Mouse (Mus musculus) embryonic fibroblast, embryonic 13.5 days (primary cell): ENCODE data around the gene Cx3cr1. TPM values are rescaled to one million over a fixed set of nuclear protein-coding genes. Genes with fewer than 3 reads are reported as not detected.

Experiments
- H3K27ac ChIP-seq: 2 replicates; pipeline ENCODE4 v1.5.1; 2012; ENCODE audit warnings: low read length, control low read depth, inconsistent platforms; ENCODE audit not compliant: insufficient read depth
- H3K4me1 ChIP-seq: 2 replicates; pipeline ENCODE4 v1.6.1; 2011; ENCODE audit warnings: low read length; ENCODE audit not compliant: control insufficient read depth, insufficient read depth
- H3K4me3 ChIP-seq: 2 replicates; pipeline ENCODE4 v1.5.1; 2011; ENCODE audit warnings: mild to moderate bottlenecking, control low read depth, low read length; ENCODE audit not compliant: insufficient read depth
- CTCF ChIP-seq: IDR thresholded peaks from 2 replicates; pipeline ENCODE4 v1.5.1; 2011; ENCODE audit warnings: mild to moderate bottlenecking, control low read depth, low read length, moderate library complexity, borderline replicate concordance; ENCODE audit not compliant: insufficient read depth
- POLR2A ChIP-seq: IDR thresholded peaks from 2 replicates; pipeline ENCODE4 v1.6.1; 2011; ENCODE audit warnings: low read depth, mild to moderate bottlenecking, control low read depth, low read length, moderate library complexity
- polyA plus RNA-seq: library from polyadenylated mRNA; stranded (reverse); fragments of >200 nt; gene quantifications from 2 replicates; pipeline ENCODE4 v1.2.4, GENCODE M21; 2011; ENCODE audit warnings: low read depth; ENCODE audit not compliant: missing spikeins, insufficient read length

Cx3cr1 gene
- polyA plus RNA-seq, 1 experiment, result 2.9 TPM

DNA sequence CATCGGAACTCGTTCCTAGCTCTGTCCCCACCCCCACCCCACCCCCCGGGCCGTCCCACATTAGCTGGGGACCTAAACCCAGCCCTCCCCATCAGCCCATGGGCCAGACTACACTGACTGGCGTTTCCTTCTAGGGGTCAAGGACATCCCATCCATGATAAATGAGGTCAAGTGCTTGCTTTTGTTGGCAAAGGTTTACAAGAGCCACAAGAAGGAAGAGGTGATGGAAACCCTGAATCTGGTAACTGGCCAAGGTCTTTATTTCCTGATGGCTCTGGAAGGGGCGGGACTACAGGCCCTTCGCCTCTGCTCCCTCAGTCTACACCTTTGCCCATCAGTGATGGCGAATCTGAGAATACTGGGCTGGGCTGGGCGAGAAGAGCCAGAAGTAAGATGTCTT lies 110.8 kb downstream of the Cx3cr1 start:
- no peak overlapping the region for H3K27ac ChIP-seq
- H3K4me1 ChIP-seq, result no peaks in the 10 kb centered on the region
- no peak overlapping the region for H3K4me3 ChIP-seq
- TF ChIP-seq CTCF, result no peak
- TF ChIP-seq POLR2A, result no peak

DNA sequence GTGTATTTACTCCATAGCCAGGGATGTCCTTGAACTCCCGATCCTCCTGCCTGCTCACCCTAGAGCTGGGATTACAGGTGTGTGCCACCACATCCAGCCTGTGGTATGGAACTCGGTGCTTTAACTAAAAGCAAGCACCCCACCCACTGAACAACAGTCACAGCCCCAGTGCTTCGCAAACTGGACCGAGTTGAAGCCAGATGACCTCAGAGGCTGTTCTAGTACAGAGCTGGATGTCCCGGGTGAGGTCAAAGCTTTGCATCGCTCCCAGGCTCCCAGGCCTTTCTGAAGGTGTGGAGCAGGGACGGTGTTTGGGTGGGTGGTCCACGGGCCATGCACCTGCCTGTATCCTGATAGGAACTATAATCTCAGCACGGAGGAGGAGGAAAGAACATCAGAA lies 118.3 kb downstream of the Cx3cr1 start:
- Histone ChIP-seq H3K4me3 (no peak overlapping the region), H3K27ac (no peak overlapping the region), H3K4me1 (no peaks in the 10 kb centered on the region)
- no peak for TF ChIP-seq POLR2A
- no peak for TF ChIP-seq CTCF

DNA sequence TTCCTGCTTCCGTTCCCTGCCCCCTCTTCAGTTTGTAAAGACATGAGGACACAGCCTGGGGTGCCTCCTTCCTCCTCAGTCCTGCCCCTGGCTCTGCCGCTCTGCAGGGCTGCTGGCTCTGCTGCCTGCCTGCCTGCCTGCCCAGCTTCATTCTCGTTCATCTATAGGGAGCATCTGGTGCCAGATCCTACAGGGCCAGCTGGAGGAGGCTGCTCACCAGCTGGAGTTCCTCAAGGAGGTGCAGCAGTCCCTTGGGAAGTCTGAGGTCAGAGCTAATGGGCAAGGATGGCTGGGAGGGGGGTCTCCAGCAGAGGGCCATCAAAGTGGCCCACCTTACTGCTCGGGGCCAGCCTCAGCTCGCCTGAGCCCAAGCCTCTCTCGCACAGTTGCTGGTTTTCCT lies 119.2 kb downstream of the Cx3cr1 start:
- TF ChIP-seq CTCF (no peak), POLR2A (no peak)
- H3K27ac ChIP-seq, result no peak overlapping the region
- no peak overlapping the region for H3K4me3 ChIP-seq
- no peaks in the 10 kb centered on the region for H3K4me1 ChIP-seq

DNA sequence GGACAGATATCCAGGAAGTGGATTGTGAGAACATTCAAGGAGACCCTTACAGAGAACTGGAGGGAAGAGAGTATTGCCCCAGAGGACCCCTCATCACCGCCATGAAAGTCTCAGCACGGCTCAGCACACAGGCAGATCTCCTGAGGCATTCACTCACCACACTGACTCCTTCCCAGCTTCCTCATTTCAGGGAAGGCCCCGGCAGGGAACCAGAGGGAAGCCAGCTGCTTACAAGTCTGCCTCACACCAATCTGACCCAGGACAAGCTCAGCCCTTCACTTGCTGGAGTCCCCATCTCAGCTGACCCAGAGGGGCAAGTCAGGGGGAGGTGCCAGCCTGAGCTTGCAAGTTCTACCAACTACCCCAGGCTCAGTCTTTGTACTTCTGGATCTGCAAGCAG lies 120.9 kb downstream of the Cx3cr1 start:
- Histone ChIP-seq H3K4me1 (no peaks in the 10 kb centered on the region), H3K27ac (no peak overlapping the region), H3K4me3 (no peak overlapping the region)
- no peak for TF ChIP-seq POLR2A
- no peak for TF ChIP-seq CTCF

DNA sequence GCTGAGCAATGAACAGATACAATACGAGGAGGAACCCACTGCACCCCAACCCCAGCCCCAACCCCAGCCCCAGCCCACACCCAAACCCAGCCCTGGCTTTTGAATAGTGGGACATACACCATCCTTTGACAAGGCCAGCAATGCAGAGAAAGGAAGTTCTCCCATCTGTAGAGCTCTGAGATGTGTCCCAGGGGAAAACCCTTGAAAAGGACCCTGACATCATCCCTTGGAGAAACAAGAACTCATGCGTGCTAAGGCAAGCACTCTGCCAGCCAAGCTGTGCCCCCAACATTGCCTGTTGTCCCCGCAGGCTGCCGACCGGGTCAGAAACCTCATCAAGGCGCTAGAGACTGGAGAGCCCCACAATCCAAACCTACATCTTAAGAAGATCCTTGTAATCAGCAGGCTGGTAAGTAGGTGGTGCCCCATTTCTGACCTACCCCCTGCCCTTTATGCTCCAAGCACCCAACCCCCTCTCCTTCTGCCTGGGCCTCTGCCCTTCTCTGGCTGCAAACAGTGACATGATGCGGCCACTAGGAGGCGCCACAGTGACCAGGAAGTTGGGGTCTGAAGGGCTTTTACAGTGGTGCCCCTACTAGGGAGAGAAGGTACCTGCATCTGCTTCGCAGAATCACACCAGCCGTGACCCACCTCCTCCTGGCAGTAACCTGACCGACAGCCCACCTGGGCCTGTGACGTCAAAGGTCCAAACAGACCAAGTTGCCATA lies 124.3 kb downstream of the Cx3cr1 start:
- Histone ChIP-seq H3K27ac (no peak overlapping the region), H3K4me3 (no peak overlapping the region), H3K4me1 (no peaks in the 10 kb centered on the region)
- no peak for TF ChIP-seq POLR2A
- no peak; the same call in 1 of the 2 replicates for TF ChIP-seq CTCF

DNA sequence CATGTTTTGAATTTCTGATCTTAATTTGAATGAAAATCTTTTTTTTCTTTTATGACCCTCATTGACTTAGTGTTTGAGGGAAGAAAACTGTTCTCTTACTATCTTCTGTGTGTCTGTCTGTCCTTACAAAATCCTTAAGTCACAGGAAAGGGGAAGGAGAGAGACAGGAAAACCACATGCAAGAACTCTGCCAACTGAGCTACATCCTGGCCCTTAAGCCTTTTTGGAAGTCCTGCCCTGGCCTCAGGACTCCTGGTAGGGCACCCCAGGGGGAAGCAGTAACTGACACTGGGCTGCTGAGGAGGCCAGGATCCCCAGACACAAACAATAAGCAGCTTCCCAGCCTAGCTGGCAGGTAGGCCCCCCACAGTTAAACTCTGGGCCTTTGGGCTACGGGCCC lies 126.4 kb downstream of the Cx3cr1 start:
- Histone ChIP-seq H3K27ac (no peak overlapping the region), H3K4me1 (no peaks in the 10 kb centered on the region), H3K4me3 (no peak overlapping the region)
- TF ChIP-seq POLR2A (no peak), CTCF (no peak)

DNA sequence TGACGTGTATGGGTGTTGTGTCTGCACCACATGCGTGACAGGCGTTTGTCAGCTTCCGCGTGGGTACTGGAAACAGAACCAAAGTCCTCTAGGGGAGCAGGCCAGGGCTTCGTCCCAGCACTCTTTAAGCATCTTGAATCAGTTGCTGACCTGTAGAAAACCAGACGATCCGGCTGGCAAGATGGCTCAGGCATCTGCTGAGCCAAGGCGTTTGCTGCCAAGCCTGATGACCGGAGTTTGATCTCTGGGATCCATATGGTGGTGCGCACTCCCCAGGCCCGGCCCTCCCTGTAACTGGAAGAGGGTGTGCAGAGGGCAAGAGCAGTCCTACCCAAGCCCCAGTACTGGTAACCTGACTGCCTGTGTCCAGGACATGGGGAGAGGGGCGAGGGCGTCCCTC lies 127.8 kb downstream of the Cx3cr1 start:
- H3K4me1 ChIP-seq, result no peaks in the 10 kb centered on the region

DNA sequence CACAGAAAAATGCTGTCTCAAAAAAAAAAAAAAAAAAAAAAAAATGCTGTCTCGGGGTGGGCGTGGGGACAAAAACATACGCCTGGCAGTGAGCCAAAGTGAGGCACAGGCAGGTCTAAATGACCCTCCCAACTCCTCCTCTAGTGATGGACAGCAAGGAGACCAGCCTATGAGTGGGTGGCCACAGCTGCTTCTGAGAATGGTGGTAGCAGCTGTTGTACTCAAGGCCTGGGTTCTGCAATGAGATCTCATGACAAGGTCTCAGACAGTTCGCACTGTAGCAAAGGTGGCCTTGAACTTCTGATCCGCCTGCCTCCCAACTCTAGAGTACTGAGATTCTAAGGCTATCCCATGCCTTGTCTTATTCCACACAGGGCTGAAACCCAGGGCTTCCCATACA lies 128.3 kb downstream of the Cx3cr1 start:
- Histone ChIP-seq H3K4me1 (no peaks in the 10 kb centered on the region), H3K27ac (no peak overlapping the region), H3K4me3 (no peak overlapping the region)
- TF ChIP-seq CTCF (no peak), POLR2A (no peak)

More for the DNA sequence above, 127.8 kb downstream of the Cx3cr1 start:
- Histone ChIP-seq H3K4me3 (no peak overlapping the region), H3K27ac (no peak overlapping the region)
- TF ChIP-seq POLR2A (no peak), CTCF (no peak)

DNA sequence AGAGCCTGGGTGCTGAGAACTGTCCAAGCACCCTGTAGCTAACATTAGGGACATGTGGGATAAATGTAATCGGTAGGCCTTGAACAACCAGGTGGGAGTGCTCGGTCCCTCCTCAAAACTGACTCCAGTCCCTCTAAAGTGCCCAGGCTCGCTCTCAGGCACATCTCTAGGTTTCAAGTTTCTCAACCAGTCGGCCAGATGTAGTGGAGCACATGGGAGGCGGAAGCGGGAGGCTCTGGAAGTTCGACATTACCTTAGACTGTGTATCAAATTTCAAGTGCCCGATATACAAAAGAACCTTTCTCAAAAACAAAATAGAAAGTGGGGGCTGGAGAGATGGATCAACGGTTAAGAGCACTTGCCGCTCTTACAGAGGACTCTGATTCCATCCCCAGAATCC lies 130.0 kb downstream of the Cx3cr1 start:
- Histone ChIP-seq H3K4me1 (no peaks in the 10 kb centered on the region), H3K4me3 (no peak overlapping the region), H3K27ac (no peak overlapping the region)
- TF ChIP-seq CTCF, result no peak
- no peak for TF ChIP-seq POLR2A

DNA sequence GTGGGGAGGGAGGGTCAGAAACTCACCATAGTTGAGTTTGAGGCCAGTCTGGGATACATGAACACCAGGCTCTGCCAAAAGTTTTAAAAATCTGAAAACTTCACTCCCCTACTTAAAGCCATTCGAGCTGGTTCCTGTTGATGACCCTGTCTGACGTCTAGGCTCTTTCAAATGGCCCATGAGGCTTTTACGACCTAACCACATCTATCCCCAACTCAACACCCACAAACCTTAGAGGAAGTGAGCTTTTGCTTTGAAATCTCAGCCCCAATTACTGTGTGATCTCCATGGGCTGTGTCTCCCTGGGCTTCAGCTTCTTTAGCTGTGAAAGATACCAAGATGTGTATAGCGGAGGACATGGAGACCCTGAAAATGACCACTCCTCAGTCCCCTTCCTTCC lies 131.2 kb downstream of the Cx3cr1 start:
- Histone ChIP-seq H3K4me1 (no peaks in the 10 kb centered on the region), H3K27ac (no peak overlapping the region), H3K4me3 (no peak overlapping the region)
- no peak for TF ChIP-seq CTCF
- TF ChIP-seq POLR2A, result no peak
